Mouse (Mus musculus) brain, embryonic 14.5 days (tissue): ENCODE measurements around the gene Szrd1.
A peak's percentile ranks its signal among the peaks of the same experiment; 100 is the strongest.

Experiments used
- CTCF ChIP-seq: fragments of 200-500 bp; IDR thresholded peaks from 2 replicates; pipeline ENCODE4 v1.5.1; 2012; ENCODE audit warnings: inconsistent platforms, mild to moderate bottlenecking, moderate library complexity, borderline replicate concordance; ENCODE audit not compliant: insufficient read depth, insufficient read length; ENCODE audit errors: extremely low read depth
- POLR2A ChIP-seq: fragments of 200-500 bp; IDR thresholded peaks from 2 replicates; pipeline ENCODE4 v1.6.1; 2012; ENCODE audit warnings: mild to moderate bottlenecking, inconsistent platforms, borderline replicate concordance; ENCODE audit not compliant: poor library complexity, insufficient read depth, insufficient read length, severe bottlenecking; ENCODE audit errors: extremely low read depth

GRCm38 (mm10) chr4:141069731-141070130 lies 69.8 kb downstream of the Szrd1 start:
- TF ChIP-seq CTCF (peak; percentile 83), POLR2A (no peak)
